Mouse (Mus musculus): ENCODE data around the gene Gm6164. TPM values are rescaled to one million over a fixed set of nuclear protein-coding genes. Genes with fewer than 3 reads are reported as not detected.

Gm6164 gene
- polyA plus RNA-seq (2012; rRNA removed) = not detected in 2 replicates

DNA sequence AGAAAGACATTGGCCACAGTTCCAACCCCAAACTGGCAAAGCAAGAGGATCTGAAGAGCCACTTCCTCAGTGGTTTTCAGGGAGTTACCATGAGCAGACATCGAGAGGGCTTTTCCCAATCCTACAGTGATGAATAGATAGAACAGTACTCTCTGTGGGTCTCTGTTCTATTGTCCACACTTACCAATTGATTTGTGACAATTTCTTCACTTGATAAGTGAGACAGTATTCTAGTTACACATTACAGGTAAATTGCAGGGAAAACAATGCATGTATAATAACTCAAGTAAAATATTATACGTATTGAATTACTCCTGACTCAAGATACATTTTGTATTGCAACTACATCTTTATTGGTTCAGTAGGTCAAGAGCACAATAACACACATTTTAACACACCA is at the start of gene Gm6164:
Gm6164 (minus strand) TSS at position 101 of the 400 bp plus-strand sequence.

DNA sequence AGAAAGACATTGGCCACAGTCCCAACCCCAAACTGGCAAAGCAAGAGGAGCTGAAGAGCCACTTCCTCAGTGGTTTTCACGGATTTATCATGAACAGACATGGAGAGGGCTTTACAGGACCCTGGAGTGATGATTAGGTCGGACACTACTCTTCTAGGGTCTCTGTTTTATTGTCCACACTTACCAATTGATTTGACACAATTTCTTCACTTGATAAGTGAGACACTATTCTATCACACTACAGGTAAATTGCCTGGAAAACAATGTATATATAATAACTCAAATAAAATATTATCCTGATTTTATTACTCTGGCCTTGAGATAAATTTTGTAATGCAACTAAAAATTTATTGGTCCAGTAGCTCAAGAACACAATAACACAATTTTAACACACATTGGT is 28.3 kb upstream of the Gm6164 start, which contains the start of gene Gm4498:
Gm4498 (minus strand) TSS at position 101 of the 400 bp plus-strand sequence.

DNA sequence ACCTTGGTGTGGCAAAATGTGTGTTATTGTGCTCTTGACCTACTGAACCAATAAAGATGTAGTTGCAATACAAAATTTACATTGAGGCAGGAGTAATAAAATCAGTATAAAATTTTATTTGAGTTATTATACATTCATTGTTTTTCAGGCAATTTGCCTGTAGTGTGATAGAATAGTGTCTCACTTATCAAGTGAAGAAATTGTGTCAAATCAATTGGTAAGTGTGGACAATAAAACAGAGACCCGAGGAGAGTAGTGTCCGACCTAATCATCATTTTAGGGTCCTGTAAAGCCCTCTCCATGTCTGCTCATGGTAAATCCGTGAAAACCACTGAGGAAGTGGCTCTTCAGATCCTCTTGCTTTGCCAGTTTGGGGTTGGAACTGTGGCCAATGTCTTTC is 12.0 kb downstream of the Gm6164 start, which contains the start of gene Vmn1r95:
Vmn1r95 (plus strand) TSS at position 301 of the 400 bp plus-strand sequence.

DNA sequence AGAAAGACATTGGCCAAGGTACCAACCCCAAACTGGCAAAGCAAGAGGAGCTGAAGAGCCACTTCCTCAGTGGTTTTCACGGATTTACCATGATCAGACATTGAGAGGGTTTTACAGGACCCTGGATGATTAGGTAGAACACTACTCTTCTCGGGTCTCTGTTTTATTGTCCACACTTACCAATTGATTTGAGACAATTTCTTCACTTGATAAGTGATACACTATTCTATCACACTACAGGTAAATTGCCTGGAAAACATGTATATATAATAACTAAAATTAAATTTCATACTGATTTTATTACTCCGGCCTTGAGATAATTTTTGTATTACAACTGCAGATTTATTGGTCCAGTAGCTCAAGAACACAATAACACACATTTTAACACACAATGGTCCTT is 37.1 kb downstream of the Gm6164 start, which contains the start of gene Vmn1r94:
Vmn1r94 (minus strand) TSS at position 101 of the 400 bp plus-strand sequence.

Other genes with a start within 250 kb of the Gm6164 start
- gene Ceacam20, start 240.2 kb downstream of the Gm6164 start, polyA plus RNA-seq (2012; rRNA removed) = not detected in 2 replicates
- not detected in 2 replicates for gene Nlrp9b, start 214.1 kb downstream of the Gm6164 start, polyA plus RNA-seq (2012; rRNA removed)
- not detected in 2 replicates for gene Vmn1r91, start 105.9 kb downstream of the Gm6164 start, polyA plus RNA-seq (2012; rRNA removed)
- gene Gm16442, start 83.0 kb downstream of the Gm6164 start, polyA plus RNA-seq (2012; rRNA removed) = not detected in 2 replicates
- not detected in 2 replicates for gene Vmn1r93, start 66.5 kb downstream of the Gm6164 start, polyA plus RNA-seq (2012; rRNA removed)
- not detected in 2 replicates for gene Vmn1r94, start 37.2 kb downstream of the Gm6164 start, polyA plus RNA-seq (2012; rRNA removed)
- not detected in 2 replicates for gene Vmn1r95, start 11.9 kb downstream of the Gm6164 start, polyA plus RNA-seq (2012; rRNA removed)
- gene Gm4498, start 28.2 kb upstream of the Gm6164 start, polyA plus RNA-seq (2012; rRNA removed) = not detected in 2 replicates
- not detected in 2 replicates for gene Gm5890, start 57.2 kb upstream of the Gm6164 start, polyA plus RNA-seq (2012; rRNA removed)
- gene Gm4133, start 128.5 kb upstream of the Gm6164 start, polyA plus RNA-seq (2012; rRNA removed) = not detected in 2 replicates
- gene Gm5728, start 169.8 kb upstream of the Gm6164 start, polyA plus RNA-seq (2012; rRNA removed) = not detected in 2 replicates
- gene Vmn1r100, start 212.3 kb upstream of the Gm6164 start, polyA plus RNA-seq (2012; rRNA removed) = not detected in 2 replicates
- gene Vmn1r101, start 237.0 kb upstream of the Gm6164 start, polyA plus RNA-seq (2012; rRNA removed) = not detected in 2 replicates

Measured in central nervous system, embryonic 18 days (tissue).